Mouse (Mus musculus) mouse trophoblast stem cell (cell line): ENCODE results near the gene Snx12.

Source experiments
- in situ Hi-C, 2 experiments: fragments of 300-500 bp; cut with MseI, MboI; formaldehyde crosslinking; loops; 2 replicates in 1 of 2; 3 replicates in 1 of 2; pipeline ENCODE4 v1.15.1; 2025

The Snx12 gene

DNA sequence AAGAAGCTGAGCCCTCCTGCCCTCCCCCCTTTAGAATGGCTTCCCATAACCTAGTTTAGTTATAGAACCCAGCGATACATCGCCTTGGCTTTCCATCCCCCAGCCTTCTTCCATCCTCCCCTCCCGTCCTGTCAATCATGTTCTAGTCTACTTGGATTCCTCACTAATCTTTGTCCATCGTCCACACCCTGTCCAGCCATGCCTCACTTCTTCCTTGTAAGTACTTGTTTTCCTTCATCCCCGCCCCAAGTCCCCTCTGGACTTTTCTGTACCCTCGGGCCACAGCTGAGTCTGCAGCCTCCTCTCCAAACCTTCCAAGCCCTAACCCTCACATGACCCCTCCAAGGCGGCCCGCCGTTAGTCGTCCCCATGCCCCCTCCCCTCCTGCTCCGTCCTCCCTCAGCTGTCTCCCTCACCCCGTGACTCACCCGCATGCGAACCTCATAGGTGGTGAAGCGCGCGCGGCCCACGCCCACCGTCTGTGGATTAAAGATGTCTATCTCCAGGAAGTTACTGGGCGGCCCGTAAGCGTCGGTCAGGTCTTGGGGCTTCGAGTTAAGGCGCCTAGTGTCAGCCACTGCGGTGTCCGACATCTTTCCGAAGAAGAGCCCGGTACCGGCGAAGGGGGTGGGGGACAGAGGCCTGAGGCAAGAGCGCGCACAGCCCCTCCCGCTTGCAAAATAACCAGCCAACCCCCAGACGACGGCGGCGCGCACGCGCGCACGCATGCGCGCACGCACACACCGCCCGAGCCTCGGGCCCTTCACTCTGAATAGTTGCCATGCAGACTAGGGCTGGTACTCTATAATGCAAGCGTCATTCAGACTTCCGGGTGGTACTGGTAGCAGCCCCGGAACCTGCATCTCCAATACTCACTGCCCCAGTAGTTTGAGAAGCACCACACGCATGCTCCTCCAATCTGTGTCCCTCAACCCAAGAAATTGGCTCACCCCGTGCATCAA lies at the start of gene Snx12:
Gene Snx12 (minus strand): TSS at position 730 of the 962 bp plus-strand sequence.
- in situ Hi-C loops: no loop called here

- in situ Hi-C loops: no loop called here
These were observed 46.4 kb upstream of the Snx12 start, which contains the start of gene Gm20489 for GRCm38 (mm10) chrX:101268755-101269124. Gm20489 (minus strand) TSS chrX:101269023.

DNA sequence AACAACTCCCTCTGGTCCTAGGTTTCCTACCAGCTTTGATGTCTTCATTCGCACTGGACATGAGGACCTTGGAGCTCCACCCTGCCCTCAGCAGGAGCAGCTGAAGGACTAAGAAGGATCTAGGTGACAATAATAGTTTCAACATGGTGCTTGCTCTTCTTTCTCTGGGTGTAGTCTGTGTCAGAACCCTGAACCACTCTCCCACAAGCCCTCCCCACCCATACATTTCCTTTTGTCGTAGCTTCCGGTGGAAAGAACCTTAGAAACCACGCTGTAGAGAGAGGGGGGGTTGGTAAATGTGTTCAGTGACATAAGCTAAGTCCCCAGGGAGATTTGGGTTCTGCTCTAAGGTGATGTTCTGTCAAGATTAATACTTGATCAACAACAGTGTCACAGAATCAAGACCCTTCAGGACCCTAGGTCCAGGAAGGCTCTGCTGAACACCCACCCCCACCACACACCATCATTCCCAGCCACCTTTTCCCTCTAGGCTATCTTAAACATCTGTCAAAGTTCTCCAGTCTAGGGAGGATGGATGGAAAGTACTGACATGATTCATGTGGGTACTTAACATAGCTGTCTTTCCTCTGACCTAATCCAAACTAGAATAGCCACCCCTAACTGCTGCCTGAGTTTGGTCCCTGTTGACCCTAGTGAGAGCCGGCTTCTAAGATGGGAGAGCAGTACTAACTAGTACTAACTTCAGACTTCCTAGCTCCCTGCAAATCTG lies 45.8 kb upstream of the Snx12 start, which contains the start of gene Il2rg:
Gene Il2rg (minus strand): TSS at position 231 of the 730 bp plus-strand sequence.
- in situ Hi-C loops: no loop called here

- in situ Hi-C loops: no loop called here
These were observed 44.3 kb upstream of the Snx12 start for GRCm38 (mm10) chrX:101266631-101267030.

DNA sequence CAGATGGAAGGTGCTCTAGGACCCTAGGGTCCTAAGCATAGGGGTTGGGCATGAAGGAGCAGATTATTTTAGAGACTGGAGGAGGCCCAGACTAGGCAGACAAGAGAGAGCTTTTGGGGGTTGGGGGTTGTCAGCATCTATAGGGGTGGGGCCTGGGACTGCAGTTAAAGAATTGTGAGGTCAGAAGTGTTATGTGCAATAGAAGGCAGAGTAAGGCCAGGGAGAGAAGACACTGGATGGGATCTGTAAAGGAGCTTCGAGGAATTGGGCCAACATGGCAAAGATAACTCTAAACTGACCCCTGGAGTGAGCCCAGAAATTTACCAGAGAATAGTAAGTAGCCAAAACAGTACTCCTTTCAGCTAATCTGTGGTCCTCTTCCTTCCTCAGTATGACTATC lies 41.5 kb upstream of the Snx12 start, which contains the start of gene Gm614:
Gene Gm614 (minus strand): TSS at position 101 of the 400 bp plus-strand sequence.
- in situ Hi-C loops: no loop called here

DNA sequence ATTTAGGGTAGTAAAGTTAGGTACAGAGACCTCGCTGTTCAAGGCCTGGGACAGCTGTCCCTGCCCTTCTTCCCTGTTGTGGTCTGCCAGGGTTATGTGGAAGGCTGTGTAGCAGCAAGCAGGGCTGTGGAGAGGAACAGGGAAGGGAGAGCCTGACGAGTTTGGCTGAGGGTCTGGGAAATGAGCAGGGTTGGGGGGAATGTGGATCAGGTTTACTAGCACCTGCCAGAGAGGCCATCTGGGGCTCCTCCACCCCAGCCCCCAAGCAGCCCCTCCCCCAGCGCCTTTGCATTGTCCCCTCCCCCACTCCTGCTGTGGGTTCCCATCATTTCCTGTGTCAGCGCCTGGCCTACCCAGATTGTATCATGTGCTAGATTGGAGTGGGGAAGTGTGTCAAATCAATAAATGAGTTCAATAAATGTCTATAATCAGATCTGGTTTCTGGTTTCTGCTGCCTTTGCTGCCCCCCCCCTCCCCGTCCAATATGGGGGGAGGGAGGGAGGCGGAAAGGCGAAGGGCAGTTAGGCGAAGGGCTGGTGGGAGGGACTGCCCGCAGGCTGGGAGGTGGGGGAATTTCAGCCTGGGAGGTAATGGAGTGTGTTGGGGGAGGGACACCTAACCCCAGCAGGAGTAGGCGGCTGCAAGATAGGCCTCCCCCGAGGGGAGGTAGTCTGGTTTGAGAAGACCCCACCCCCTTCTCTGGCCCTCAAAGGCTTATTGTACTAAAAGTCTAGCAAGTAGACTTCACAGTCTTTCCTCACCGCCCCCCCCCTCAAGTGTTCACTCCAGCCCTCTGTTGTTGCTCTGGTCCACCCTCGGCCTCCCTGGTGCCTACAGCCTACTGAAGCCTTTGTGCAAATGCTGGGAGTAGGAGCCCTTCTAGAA lies 38.3 kb upstream of the Snx12 start:
- in situ Hi-C loops: no loop called here

GRCm38 (mm10) chrX:101256603-101257002 lies 34.2 kb upstream of the Snx12 start:
- in situ Hi-C loops: no loop called here

DNA sequence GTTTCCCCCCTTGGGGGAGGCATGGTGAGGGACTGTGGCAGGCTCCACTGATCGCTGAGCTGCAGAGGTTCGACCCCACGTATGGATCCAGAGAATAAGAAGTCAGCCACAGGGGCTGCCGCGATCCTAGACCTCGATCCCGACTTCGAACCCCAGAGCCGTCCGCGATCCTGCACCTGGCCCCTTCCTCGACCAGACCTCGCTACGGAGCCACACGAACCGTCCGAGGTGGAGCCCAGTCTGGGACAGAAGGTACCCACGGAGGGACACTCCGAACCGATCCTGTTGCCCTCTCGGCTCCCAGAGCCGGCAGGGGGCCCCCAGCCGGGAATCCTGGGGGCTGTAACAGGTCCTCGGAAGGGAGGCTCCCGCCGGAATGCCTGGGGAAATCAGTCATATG lies 32.4 kb upstream of the Snx12 start:
- in situ Hi-C loops: no loop called here

GRCm38 (mm10) chrX:101253952-101254729 lies 31.8 kb upstream of the Snx12 start, which contains the start of gene Foxo4:
Foxo4 (plus strand) TSS chrX:101254528.
- in situ Hi-C loops: no loop called here

GRCm38 (mm10) chrX:101245011-101245410 lies 22.6 kb upstream of the Snx12 start:
- in situ Hi-C loops: no loop called here

- in situ Hi-C loops: no loop called here
These were observed 416 bp upstream of the Snx12 start for GRCm38 (mm10) chrX:101222796-101223162.

GRCm38 (mm10) chrX:101189285-101189684 lies 33.1 kb downstream of the Snx12 start:
- in situ Hi-C loops: no loop called here

- in situ Hi-C loops: no loop called here
These were observed 34.7 kb downstream of the Snx12 start for GRCm38 (mm10) chrX:101187647-101188046.

GRCm38 (mm10) chrX:101173388-101173787 lies 49.0 kb downstream of the Snx12 start:
- in situ Hi-C loops: no loop called here

DNA sequence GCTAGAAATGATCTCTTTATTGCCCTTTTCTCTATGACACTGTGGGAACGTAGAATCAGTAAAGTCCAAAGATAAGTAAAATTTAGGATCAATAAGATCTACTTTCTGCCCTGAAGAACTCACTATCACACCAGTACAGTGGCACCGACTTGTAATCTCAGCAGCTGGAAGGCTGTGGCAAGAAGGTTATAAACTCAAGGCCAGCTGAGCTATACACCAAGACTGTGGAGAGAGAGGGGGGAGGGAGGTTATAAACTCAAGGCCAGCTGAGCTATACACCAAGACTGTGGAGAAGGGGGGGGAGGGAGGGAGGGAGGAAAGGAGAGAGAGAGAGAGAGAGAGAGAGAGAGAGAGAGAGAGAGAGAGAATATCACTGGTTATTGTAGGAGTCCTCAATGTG lies 53.9 kb downstream of the Snx12 start:
- in situ Hi-C loops: no loop called here

DNA sequence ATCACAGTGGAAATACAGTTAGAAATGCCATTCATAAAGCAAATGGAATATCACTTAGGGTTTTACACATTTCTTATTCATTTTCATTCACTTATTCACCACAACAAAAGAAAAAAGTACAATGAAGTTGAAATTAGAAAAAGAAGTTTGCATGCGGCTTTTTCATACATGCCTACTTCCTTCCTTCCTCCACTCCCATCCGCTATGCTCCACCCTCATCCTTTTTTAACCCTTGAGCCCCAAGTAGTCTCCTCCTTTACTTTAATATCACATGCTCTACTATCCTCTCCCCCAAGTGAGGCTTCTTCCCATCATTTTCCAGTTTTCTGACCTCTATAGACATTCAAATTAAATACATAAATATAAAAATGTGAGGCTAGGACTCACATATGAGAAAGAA lies 58.6 kb downstream of the Snx12 start:
- in situ Hi-C loops: no loop called here

DNA sequence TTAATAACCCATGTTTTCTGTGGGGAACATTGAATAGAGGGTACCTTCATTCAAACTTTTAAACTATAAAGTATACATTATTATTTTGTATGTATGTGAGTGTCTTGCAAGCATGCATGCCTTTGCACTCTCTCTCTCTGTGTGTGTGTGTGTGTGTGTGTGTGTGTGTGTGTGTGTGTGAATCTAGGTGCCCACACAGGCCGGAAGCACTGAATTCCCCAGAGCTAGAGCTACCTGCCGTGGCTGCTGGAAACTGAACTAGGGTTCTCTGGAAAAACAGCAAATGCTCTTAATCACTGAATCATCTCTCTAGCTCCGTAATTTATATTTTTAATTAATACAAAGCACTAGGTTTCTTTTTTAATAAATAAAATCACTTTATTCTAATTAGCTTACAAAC lies 59.1 kb downstream of the Snx12 start:
- in situ Hi-C loops: no loop called here

DNA sequence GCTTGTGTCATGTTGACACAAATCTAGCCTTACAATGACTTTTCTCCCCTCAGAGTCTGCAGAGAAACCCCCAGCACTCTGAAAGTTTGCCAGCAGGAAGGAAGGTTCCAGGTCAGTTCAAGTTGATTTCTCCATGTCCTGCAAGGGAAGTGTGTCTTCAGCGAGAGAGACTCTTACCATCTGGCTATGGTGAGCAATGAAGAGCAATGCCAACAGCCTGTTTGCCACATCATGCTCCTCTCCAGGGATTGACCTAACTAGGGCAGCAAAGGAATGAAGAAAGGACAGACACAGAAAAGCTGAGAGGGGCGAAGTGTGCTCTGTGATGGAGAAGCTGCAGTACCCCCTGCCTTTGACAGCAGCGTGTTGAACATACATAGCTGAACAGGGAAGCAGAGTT lies 59.8 kb downstream of the Snx12 start:
- in situ Hi-C loops: no loop called here

DNA sequence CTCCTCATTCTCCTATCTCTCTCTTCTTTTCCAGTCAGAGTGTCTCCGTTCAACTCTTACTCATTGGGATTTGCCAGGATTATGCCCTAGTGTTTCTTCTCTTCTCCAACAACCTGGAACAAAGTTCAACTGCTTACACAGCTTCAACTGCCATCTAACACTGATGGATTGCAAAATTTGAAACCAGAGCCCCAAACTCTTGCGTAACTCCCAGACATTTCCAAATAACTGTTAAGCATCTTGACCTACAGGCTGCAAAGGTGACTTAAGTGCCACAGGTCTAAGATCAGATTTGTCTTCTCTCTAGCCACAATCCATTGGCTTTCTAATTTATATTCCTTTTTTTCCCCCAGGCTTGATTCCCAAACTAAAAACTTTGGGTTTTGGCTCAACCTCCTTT lies 64.9 kb downstream of the Snx12 start:
- in situ Hi-C loops: no loop called here

- in situ Hi-C loops: no loop called here
These were observed 66.0 kb downstream of the Snx12 start for GRCm38 (mm10) chrX:101156369-101156768.

DNA sequence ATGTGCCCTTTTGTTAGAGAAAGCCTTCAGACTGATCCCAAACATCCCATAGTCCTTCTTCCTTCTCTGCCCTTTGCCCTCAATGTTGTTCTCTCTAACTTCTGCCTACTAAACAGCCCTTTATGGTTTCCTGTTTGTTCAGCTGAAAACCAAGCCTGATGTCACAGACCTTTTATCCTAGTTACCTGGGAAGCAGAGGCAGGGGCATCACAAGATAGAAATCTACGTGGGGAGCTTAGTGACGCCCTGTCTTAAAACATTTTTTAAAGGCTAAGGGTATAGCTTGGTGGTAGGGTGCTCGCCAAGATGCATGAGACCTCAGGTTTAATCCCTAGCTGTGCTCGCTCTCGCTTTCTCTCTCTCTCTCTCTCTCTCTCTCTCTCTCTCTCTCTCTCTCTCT lies 74.9 kb downstream of the Snx12 start:
- in situ Hi-C loops: no loop called here
